Mouse (Mus musculus) midbrain, embryonic 12.5 days (tissue): ENCODE data around the gene Arpc3. TPM values are rescaled to one million over a fixed set of nuclear protein-coding genes. Genes with fewer than 3 reads are reported as not detected.

Experiments used
- ATAC-seq: fragments of 200-750 bp; cut with Nextera tagmentation; 2 replicates; pipeline ENCODE4 v1.8.0; 2017; ENCODE audit warnings: low read depth, moderate TSS enrichment, moderate library complexity; ENCODE audit not compliant: low FRiP score
- H3K27ac ChIP-seq: fragments of 300-500 bp; sonication (generic); replicated peaks from 2 replicates; pipeline ENCODE4 v1.5.1; 2016; ENCODE audit warnings: mild to moderate bottlenecking
- H3K27me3 ChIP-seq: fragments of 300-500 bp; sonication (generic); 2 replicates; pipeline ENCODE4 v1.6.1; 2016; ENCODE audit warnings: mild to moderate bottlenecking
- H3K36me3 ChIP-seq: fragments of 300-500 bp; sonication (generic); 2 replicates; pipeline ENCODE4 v1.6.1; 2016
- H3K4me1 ChIP-seq: fragments of 300-500 bp; sonication (generic); 2 replicates; pipeline ENCODE4 v1.6.1; 2016
- H3K4me2 ChIP-seq: fragments of 300-500 bp; sonication (generic); replicated peaks from 2 replicates; pipeline ENCODE4 v1.6.1; 2016; ENCODE audit warnings: mild to moderate bottlenecking, moderate library complexity
- H3K4me3 ChIP-seq: fragments of 300-500 bp; sonication (generic); 2 replicates; pipeline ENCODE4 v1.5.1; 2016; ENCODE audit warnings: mild to moderate bottlenecking
- H3K9ac ChIP-seq: fragments of 300-500 bp; sonication (generic); replicated peaks from 2 replicates; pipeline ENCODE4 v1.6.1; 2016; ENCODE audit warnings: mild to moderate bottlenecking, moderate library complexity
- H3K9me3 ChIP-seq: fragments of 300-500 bp; sonication (generic); 2 replicates; pipeline ENCODE4 v1.6.1; 2016; ENCODE audit warnings: mild to moderate bottlenecking
- WGBS: fragments of 180-500 bp; shearing (Covaris S2); methylation state at CpG from one replicate; pipeline ENCODE4 v1.1.7; 2016; 5-methylcytosine and 5-hydroxymethylcytosine counted together
- polyA plus RNA-seq: library from polyadenylated mRNA; unstranded; fragments of >200 nt; fragmentation: Nextera tagmentation; extraction: Ambion mirVana; gene quantifications from 2 replicates; pipeline ENCODE4 v1.2.1, GENCODE M21; 2016

Gene Arpc3
- polyA plus RNA-seq, 1 experiment from 2014 or later: 118 TPM

GRCm38 (mm10) chr5:122461431-122461830 lies 69.8 kb downstream of the Arpc3 start:
- no peak for ATAC-seq
- H3K27ac ChIP-seq: no peak overlapping the region
- no peak overlapping the region for H3K9ac ChIP-seq
- WGBS: 94% methylated on average over 9 of the region's 9 CpGs
- peaks cover 100% of the 10 kb centered on the region for H3K36me3 ChIP-seq
- no peaks in the 10 kb centered on the region for H3K4me1 ChIP-seq
- H3K4me2 ChIP-seq: no peak overlapping the region
- H3K9me3 ChIP-seq: no peaks in the 10 kb centered on the region
- H3K27me3 ChIP-seq: no peaks in the 10 kb centered on the region
- no peak overlapping the region for H3K4me3 ChIP-seq

Other genes starting within 250 kb of the Arpc3 start
- 323 and 332 TPM in 2 replicates for gene Ppp1cc, start 233.6 kb upstream of the Arpc3 start, polyA plus RNA-seq
- 9.4 and 10.8 TPM in 2 replicates for gene Hvcn1, start 185.1 kb upstream of the Arpc3 start, polyA plus RNA-seq
- 7.2 and 8.1 TPM in 2 replicates for gene Tctn1, start 127.4 kb upstream of the Arpc3 start, polyA plus RNA-seq
- gene Pptc7, start 107.5 kb upstream of the Arpc3 start, polyA plus RNA-seq: 9.9 and 11.9 TPM in 2 replicates
- gene Rad9b, start 37.6 kb upstream of the Arpc3 start, polyA plus RNA-seq: 15.7 and 16.6 TPM in 2 replicates
- gene Vps29, start 37.5 kb upstream of the Arpc3 start, polyA plus RNA-seq: 208 TPM in 2 replicates
- gene Gpn3, start 20.0 kb upstream of the Arpc3 start, polyA plus RNA-seq: 56.5 and 58.2 TPM in 2 replicates
- gene Fam216a, start 19.5 kb upstream of the Arpc3 start, polyA plus RNA-seq: 114 and 115 TPM in 2 replicates
- gene Anapc7, start 29.8 kb downstream of the Arpc3 start, polyA plus RNA-seq: 52.1 and 53.6 TPM in 2 replicates
- gene Atp2a2, start 110.3 kb downstream of the Arpc3 start, polyA plus RNA-seq: 59.4 and 78.0 TPM in 2 replicates
- gene Ift81, start 222.6 kb downstream of the Arpc3 start, polyA plus RNA-seq: 59.8 TPM in 2 replicates